Mouse (Mus musculus): ENCODE results near the gene Stim1.
"Not testable (repeated sequence)": the region's sequence is repeated elsewhere in the genome, so short reads cannot be mapped to it uniquely, and the experiment has no call there.

The Stim1 gene

GRCm38 (mm10) chr7:102442432-102442831 lies 174.8 kb downstream of the Stim1 start:
- no peak for DNase-seq (ENCODE audit: low spot score)

- DNase-seq (ENCODE audit: low spot score): no peak
These were observed 176.7 kb downstream of the Stim1 start for GRCm38 (mm10) chr7:102444301-102444700.

- no peak for DNase-seq (ENCODE audit: low spot score)
These were observed 178.8 kb downstream of the Stim1 start for GRCm38 (mm10) chr7:102446438-102446837.

DNA sequence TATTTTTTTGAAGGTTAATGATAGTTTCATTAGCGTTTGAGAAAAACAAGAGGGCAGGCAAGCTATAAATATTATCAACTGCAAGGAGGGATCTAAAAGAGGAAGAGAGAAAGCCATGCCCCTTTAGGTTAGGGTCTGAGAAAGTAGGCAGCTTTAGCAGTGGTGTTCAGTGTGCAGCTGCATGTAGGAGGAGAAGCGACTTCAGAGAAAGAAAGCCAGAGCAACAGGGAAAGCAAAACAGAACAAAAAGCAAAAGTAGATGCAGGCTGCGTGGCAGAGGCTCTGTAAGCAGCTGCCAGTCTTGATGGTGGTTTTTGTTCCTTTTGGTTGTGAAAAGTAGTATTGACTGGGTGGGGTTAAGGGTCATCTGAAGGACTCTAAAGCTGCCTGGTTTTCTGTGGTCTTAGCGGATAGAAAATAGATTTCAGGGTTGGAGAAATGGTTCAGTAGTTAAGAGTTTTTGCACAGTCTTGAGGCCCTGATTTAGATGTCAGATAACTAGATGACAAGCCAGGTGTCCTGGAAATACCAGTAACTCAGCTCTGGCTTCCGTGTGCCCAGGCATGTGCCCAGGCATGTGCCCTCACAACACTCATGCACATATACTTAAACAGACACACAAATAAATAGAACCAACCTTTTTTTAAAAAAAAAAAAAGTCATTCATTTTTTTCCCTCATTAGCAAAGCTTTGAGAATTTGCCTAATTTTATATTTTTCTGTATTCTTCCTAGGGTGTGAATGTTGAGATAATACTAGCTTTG lies 191.2 kb downstream of the Stim1 start:
- no peak for DNase-seq (ENCODE audit: low spot score)

DNA sequence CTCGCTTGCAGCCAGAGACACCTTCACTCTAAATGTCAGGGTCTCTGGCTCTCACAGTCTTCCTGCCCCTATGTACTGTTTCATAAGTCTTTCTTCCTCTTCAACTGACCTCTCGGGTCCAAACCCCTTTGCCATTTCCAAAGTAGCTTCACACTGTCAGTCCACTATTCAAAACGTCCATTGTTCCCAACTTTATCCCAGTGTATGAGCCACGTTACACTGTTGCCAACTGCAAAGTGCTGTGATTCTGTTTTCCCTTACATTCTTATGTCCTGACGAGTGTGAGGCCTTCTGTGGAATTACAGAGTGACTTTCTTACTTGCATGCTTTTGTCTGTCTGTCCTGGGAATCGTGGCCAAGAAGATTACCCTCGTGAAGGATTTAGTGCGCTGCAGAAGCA lies 200.0 kb downstream of the Stim1 start:
- DNase-seq (ENCODE audit: low spot score): no peak

DNA sequence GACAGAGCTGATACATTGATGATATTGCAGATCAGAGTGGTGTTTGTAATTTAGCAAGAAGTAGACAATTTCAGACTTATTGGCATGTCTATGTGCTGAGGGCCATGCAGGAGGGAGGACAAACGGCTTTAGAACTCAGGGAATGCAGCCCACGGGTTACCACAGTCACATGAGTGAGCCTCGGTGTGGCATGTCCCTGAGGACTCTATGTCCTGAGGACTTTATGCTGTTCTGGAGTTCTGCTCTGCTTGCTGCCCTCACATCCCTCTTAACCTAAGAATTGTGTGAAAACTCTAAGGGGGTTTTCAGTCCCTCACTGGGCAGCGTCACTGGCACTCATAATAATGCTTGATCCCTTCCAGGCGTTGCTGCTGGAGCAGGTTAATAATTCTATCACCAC lies 205.1 kb downstream of the Stim1 start:
- no peak for DNase-seq (ENCODE audit: low spot score)

DNA sequence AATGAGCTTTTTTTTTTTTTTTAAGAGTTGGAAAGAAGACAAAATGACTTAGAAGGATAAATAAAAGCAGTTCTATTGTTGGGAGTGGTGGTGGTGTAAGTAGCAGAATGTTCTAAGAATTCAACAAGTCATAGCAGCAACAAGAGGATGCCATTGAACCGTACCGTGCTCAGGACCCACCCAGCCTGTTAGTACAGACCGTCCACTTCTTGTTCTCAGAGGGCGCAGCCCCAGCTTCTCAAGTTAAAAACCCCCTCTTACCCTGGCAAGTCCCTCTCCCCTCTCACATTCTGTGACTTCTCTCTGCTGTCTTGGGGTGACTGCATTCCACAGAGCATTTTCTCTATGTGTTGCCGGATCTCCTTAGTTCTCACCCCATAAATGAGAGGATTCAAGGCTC lies 209.0 kb downstream of the Stim1 start:
- no peak for DNase-seq (ENCODE audit: low spot score)

- no peak for DNase-seq (ENCODE audit: low spot score)
These were observed 209.8 kb downstream of the Stim1 start for GRCm38 (mm10) chr7:102477377-102477776.

- DNase-seq (ENCODE audit: low spot score): no peak
These were observed 210.8 kb downstream of the Stim1 start for GRCm38 (mm10) chr7:102478425-102478824.

DNA sequence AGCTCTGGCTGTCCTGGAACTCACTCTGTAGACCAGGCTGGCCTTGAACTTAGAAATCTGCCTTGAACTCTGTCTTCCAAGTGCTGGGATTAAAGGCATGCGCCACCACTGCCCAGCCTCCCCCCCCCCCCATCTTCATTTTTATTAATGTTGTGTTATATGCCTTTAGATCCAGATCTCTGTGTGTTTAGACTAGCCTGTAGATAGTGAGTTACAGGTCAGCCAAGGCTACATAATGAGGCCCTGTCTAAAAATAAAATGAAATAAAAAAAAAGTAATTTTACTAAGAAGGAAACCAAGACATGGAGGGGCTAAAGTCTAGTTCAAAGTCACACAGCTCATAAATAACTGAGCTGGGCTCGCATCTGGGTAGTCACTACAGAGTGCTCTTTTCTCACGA lies 211.3 kb downstream of the Stim1 start:
- no peak for DNase-seq (ENCODE audit: low spot score)

- peak; percentile 73 for DNase-seq (ENCODE audit: low spot score)
These were observed 211.9 kb downstream of the Stim1 start for GRCm38 (mm10) chr7:102479368-102480078.

- no peak for DNase-seq (ENCODE audit: low spot score)
These were observed 213.2 kb downstream of the Stim1 start for GRCm38 (mm10) chr7:102480821-102481220.

- DNase-seq (ENCODE audit: low spot score): no peak
These were observed 214.0 kb downstream of the Stim1 start, which contains the start of gene Olfr543 for GRCm38 (mm10) chr7:102481579-102481978. Olfr543 (minus strand) TSS chr7:102481679.

DNA sequence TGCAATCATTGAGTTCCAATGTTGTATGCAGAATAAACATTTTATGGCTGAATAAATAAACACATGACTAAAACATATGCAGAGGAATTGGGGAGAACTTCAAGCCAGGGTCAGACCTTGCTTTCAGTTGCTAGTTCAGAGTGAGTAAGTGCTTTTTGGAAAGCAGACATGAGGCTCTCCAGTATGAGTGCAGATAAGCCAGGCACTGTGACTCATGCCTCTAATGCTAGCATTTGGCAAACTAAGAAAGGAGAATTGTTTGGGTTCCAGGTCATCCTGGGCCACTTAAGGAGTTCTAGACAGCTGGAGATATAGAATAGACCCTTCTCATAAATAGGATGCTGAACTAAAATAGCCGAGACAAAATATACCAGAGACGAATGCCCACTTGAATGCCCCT lies 216.1 kb downstream of the Stim1 start:
- no peak for DNase-seq (ENCODE audit: low spot score)

GRCm38 (mm10) chr7:102484766-102485165 lies 217.2 kb downstream of the Stim1 start:
- DNase-seq (ENCODE audit: low spot score): not testable (repeated sequence)

DNA sequence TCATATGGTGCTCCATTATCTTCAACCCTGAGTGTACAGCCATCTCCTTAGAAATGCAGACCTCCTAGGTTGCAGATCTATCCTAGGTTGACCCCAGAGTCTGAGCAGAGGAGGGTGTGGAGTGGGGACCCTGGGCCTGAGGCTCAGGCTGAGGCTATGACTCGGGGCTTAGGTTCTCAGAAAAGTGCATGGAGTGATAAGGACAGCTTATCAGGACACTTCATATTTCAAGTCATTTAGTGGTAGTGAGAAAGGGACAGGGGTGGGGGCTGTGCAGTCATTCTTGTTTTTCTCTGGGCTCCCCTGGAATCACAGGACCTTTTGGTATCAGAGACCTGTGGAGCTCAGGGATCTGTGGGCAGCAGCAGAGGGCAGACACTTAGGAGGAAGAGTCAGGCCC lies 218.5 kb downstream of the Stim1 start:
- no peak for DNase-seq (ENCODE audit: low spot score)

Measured in testis, postnatal 10 days (tissue).